Mouse (Mus musculus): ENCODE measurements around the gene Fgf11. TPM values are rescaled to one million over a fixed set of nuclear protein-coding genes. Genes with fewer than 3 reads are reported as not detected.

Gene Fgf11
- total RNA-seq, 2 experiments from 2014 or later, result not detected

- peak; percentile 82 for ATAC-seq (ENCODE audit: poor library complexity, severe bottlenecking)
Measured at GRCm38 (mm10) chr11:69758478-69758970, 43.1 kb downstream of the Fgf11 start, which contains the start of gene Polr2a. Gene Polr2a (minus strand): TSS chr11:69758637.

GRCm38 (mm10) chr11:69758090-69758456, 43.6 kb downstream of the Fgf11 start:
- ATAC-seq (ENCODE audit: poor library complexity, severe bottlenecking), result peak; percentile 56

DNA sequence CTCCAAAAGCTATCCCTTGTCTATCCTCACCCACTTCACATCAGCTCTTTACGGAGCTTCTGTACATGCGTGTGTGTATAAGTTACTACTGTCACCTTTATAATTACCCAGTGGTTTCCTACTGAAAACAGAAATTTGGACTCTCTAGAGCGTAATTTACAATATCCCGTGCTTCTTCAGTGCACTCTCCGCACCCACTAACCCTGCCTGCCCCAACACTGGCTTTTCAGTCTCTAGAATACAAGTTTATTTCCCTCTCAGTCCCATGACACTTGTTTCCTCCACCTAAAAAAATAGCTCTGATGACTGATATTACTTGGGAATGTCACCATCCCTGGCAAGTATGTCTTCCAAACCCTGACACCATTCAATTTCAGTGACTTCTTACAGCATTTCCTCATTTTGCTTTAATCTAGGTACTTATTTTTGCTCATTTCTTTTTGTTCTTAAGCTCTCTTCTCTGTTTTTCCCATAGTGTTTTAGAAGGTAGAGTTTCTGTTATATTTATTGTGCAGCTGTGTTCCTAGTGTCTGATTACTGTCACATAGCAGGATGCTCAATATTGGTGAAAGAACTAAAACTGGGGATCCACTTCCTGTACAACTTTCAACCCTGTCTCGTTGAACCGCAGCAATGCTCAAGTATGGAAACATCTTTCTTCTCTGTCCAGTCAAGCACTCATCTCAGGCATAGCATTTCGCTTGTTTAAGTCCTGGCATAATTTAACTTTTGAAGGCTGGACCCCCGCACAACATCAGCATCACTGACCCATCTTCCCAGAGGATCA, 44.2 kb downstream of the Fgf11 start:
- peak; percentile 1; the same call in 1 of the 2 replicates for ATAC-seq (ENCODE audit: poor library complexity, severe bottlenecking)

DNA sequence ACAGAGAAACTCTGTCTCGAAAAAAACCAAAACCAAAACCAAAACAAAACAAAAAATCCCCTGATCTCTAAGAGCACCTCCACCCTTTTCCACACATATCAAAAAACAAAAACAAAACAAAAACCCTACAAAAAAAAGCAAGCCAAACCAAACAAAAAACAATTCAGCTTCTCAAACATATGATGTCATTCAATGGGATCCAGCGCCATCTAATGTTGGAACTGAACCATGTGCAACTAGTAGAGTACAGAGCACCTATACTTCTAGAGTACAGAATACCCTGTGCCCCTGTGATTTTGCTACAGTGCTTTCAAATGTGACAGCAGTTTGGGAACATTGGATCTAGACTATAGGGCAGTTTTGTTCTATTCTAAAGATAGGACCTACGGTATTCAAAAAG, 47.0 kb downstream of the Fgf11 start:
- no peak for ATAC-seq (ENCODE audit: poor library complexity, severe bottlenecking)

GRCm38 (mm10) chr11:69754233-69754632, 47.4 kb downstream of the Fgf11 start:
- ATAC-seq (ENCODE audit: poor library complexity, severe bottlenecking), result no peak

DNA sequence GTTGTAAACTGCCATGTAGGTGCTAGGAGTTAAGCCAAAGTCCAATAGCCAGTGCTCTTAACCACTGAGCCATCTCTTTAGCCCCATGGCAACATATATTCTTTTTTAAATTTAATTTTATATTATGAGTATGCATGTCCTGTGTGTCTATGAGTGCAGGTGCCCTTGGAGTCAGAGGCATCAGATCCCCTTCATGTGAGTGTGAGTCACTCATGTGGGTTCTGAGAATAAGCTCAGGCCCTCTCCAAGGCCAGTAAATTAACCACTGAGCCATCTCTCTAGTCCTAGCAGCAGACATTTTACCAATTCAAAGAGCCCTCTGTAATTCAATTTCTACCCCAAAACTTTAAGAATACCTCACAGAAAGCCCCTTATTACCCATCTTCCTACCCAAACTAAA, 49.0 kb downstream of the Fgf11 start:
- ATAC-seq (ENCODE audit: poor library complexity, severe bottlenecking), result no peak

DNA sequence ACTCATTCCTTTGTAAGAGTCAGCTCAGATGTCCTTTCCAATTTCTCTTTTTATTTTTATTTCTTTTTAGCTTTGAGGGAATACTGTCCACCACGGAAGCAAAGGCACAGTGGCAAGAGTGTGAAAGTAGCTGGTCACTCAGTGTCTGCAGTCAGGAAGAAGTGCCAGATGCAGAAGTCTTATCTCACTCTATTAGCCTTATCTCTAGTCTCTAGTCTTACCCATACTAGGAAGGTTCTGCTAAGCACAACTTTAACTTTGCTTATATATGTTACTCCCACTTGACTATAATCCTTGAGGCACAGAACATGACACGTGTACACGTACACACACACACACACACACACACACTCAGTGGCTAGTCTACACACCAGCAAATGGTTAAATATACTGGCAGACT, 50.0 kb downstream of the Fgf11 start:
- no peak for ATAC-seq (ENCODE audit: poor library complexity, severe bottlenecking)

Other genes starting within 250 kb of the Fgf11 start
Only the 30 nearest of the 44 such genes appear.
- not detected in 2 replicates for gene Sox15, start 146.5 kb downstream of the Fgf11 start, total RNA-seq (2015)
- 0.22 TPM in 1 of 2 replicates, not detected in the other for gene Sox15, start 146.5 kb downstream of the Fgf11 start, total RNA-seq (2017)
- 34.9 and 40.9 TPM in 2 replicates for gene Mpdu1, start 139.2 kb downstream of the Fgf11 start, total RNA-seq (2015)
- gene Mpdu1, start 139.2 kb downstream of the Fgf11 start, total RNA-seq (2017), result 55.7 and 56.5 TPM in 2 replicates
- gene Cd68, start 135.7 kb downstream of the Fgf11 start, total RNA-seq (2015), result 302 and 304 TPM in 2 replicates
- 195 and 219 TPM in 2 replicates for gene Cd68, start 135.7 kb downstream of the Fgf11 start, total RNA-seq (2017)
- gene Eif4a1, start 129.4 kb downstream of the Fgf11 start, total RNA-seq (2015), result 457 and 494 TPM in 2 replicates
- 511 and 523 TPM in 2 replicates for gene Eif4a1, start 129.4 kb downstream of the Fgf11 start, total RNA-seq (2017)
- gene Senp3, start 119.8 kb downstream of the Fgf11 start, total RNA-seq (2015), result 94.3 and 104 TPM in 2 replicates
- 68.9 and 80.8 TPM in 2 replicates for gene Senp3, start 119.8 kb downstream of the Fgf11 start, total RNA-seq (2017)
- 37.7 and 47.2 TPM in 2 replicates for gene Tnfsf13, start 116.1 kb downstream of the Fgf11 start, total RNA-seq (2015)
- gene Tnfsf13, start 116.1 kb downstream of the Fgf11 start, total RNA-seq (2017), result 74.3 and 78.9 TPM in 2 replicates
- gene Tnfsf12, start 106.0 kb downstream of the Fgf11 start, total RNA-seq (2015), result 25.5 and 25.9 TPM in 2 replicates
- 3.2 and 4.9 TPM in 2 replicates for gene Tnfsf12, start 106.0 kb downstream of the Fgf11 start, total RNA-seq (2017)
- gene Tnfsfm13, start 105.8 kb downstream of the Fgf11 start, total RNA-seq (2015), result 11.6 and 13.6 TPM in 2 replicates
- 8.5 and 12.2 TPM in 2 replicates for gene Tnfsfm13, start 105.8 kb downstream of the Fgf11 start, total RNA-seq (2017)
- gene Polr2a, start 43.2 kb downstream of the Fgf11 start, total RNA-seq (2015), result 116 and 118 TPM in 2 replicates
- gene Polr2a, start 43.2 kb downstream of the Fgf11 start, total RNA-seq (2017), result 38.6 and 42.9 TPM in 2 replicates
- gene Slc35g3, start 39.9 kb downstream of the Fgf11 start, total RNA-seq (2015), result not detected in 2 replicates
- not detected in 2 replicates for gene Slc35g3, start 39.9 kb downstream of the Fgf11 start, total RNA-seq (2017)
- 1.6 and 2.6 TPM in 2 replicates for gene Zbtb4, start 35.9 kb downstream of the Fgf11 start, total RNA-seq (2015)
- 1.4 and 2.4 TPM in 2 replicates for gene Zbtb4, start 35.9 kb downstream of the Fgf11 start, total RNA-seq (2017)
- 0.32 and 0.36 TPM in 2 replicates for gene Chrnb1, start 5.9 kb downstream of the Fgf11 start, total RNA-seq (2015)
- gene Chrnb1, start 5.9 kb downstream of the Fgf11 start, total RNA-seq (2017), result 0.16 TPM in 1 of 2 replicates, not detected in the other
- not detected in 2 replicates for gene Tmem102, start 3.8 kb upstream of the Fgf11 start, total RNA-seq (2015)
- not detected in 2 replicates for gene Tmem102, start 3.8 kb upstream of the Fgf11 start, total RNA-seq (2017)
- gene Gm39566, start 13.4 kb upstream of the Fgf11 start, total RNA-seq (2015), result not detected in 2 replicates
- gene Gm39566, start 13.4 kb upstream of the Fgf11 start, total RNA-seq (2017), result not detected in 2 replicates
- gene Spem2, start 16.6 kb upstream of the Fgf11 start, total RNA-seq (2015), result not detected in 2 replicates
- not detected in 2 replicates for gene Spem2, start 16.6 kb upstream of the Fgf11 start, total RNA-seq (2017)
- not detected in 2 replicates for gene Spem1, start 20.3 kb upstream of the Fgf11 start, total RNA-seq (2015)
- gene Spem1, start 20.3 kb upstream of the Fgf11 start, total RNA-seq (2017), result not detected in 2 replicates
- 0.20 and 0.48 TPM in 2 replicates for gene Nlgn2, start 35.9 kb upstream of the Fgf11 start, total RNA-seq (2015)
- gene Nlgn2, start 35.9 kb upstream of the Fgf11 start, total RNA-seq (2017), result 0.16 and 0.88 TPM in 2 replicates
- 217 and 226 TPM in 2 replicates for gene Tmem256, start 36.7 kb upstream of the Fgf11 start, total RNA-seq (2015)
- 117 and 158 TPM in 2 replicates for gene Tmem256, start 36.7 kb upstream of the Fgf11 start, total RNA-seq (2017)
- gene Plscr3, start 44.5 kb upstream of the Fgf11 start, total RNA-seq (2015), result 19.8 and 23.7 TPM in 2 replicates
- gene Plscr3, start 44.5 kb upstream of the Fgf11 start, total RNA-seq (2017), result 10.8 and 18.1 TPM in 2 replicates
- not detected in 2 replicates for gene Tnk1, start 56.9 kb upstream of the Fgf11 start, total RNA-seq (2015)
- gene Tnk1, start 56.9 kb upstream of the Fgf11 start, total RNA-seq (2017), result 0.04 TPM in 1 of 2 replicates, not detected in the other
- not detected in 2 replicates for gene Tmem95, start 76.2 kb upstream of the Fgf11 start, total RNA-seq (2015)
- gene Tmem95, start 76.2 kb upstream of the Fgf11 start, total RNA-seq (2017), result not detected in 2 replicates
- 2.9 and 3.3 TPM in 2 replicates for gene Kctd11, start 79.5 kb upstream of the Fgf11 start, total RNA-seq (2015)
- 3.0 and 3.3 TPM in 2 replicates for gene Kctd11, start 79.5 kb upstream of the Fgf11 start, total RNA-seq (2017)
- 19.3 and 19.7 TPM in 2 replicates for gene Acap1, start 93.7 kb upstream of the Fgf11 start, total RNA-seq (2015)
- gene Acap1, start 93.7 kb upstream of the Fgf11 start, total RNA-seq (2017), result 44.4 and 53.5 TPM in 2 replicates
- 1.6 and 2.6 TPM in 2 replicates for gene 2810408A11Rik, start 99.1 kb upstream of the Fgf11 start, total RNA-seq (2015)
- 1.5 and 1.8 TPM in 2 replicates for gene 2810408A11Rik, start 99.1 kb upstream of the Fgf11 start, total RNA-seq (2017)
- gene Neurl4, start 99.2 kb upstream of the Fgf11 start, total RNA-seq (2015), result 7.1 and 9.9 TPM in 2 replicates
- 11.9 and 18.9 TPM in 2 replicates for gene Neurl4, start 99.2 kb upstream of the Fgf11 start, total RNA-seq (2017)
- gene Gps2, start 112.0 kb upstream of the Fgf11 start, total RNA-seq (2015), result 140 and 156 TPM in 2 replicates
- gene Gps2, start 112.0 kb upstream of the Fgf11 start, total RNA-seq (2017), result 56.4 and 64.9 TPM in 2 replicates
- 575 and 614 TPM in 2 replicates for gene Eif5a, start 120.1 kb upstream of the Fgf11 start, total RNA-seq (2015)
- gene Eif5a, start 120.1 kb upstream of the Fgf11 start, total RNA-seq (2017), result 561 and 596 TPM in 2 replicates
- gene Ybx2, start 133.9 kb upstream of the Fgf11 start, total RNA-seq (2015), result not detected in 2 replicates
- not detected in 2 replicates for gene Ybx2, start 133.9 kb upstream of the Fgf11 start, total RNA-seq (2017)
- gene Slc2a4, start 146.3 kb upstream of the Fgf11 start, total RNA-seq (2015), result not detected in 2 replicates
- 0.07 TPM in 1 of 2 replicates, not detected in the other for gene Slc2a4, start 146.3 kb upstream of the Fgf11 start, total RNA-seq (2017)
- not detected in 2 replicates for gene Cldn7, start 162.9 kb upstream of the Fgf11 start, total RNA-seq (2015)
- not detected in 2 replicates for gene Cldn7, start 162.9 kb upstream of the Fgf11 start, total RNA-seq (2017)